Mouse (Mus musculus) retina, postnatal 1 day (tissue): ENCODE results near the gene Tmem259.
"Not testable (repeated sequence)": the region's sequence is repeated elsewhere in the genome, so short reads cannot be mapped to it uniquely, and the experiment has no call there.

ENCODE experiments used
- DNase-seq: peaks from one replicate; pipeline ENCODE4 v3.0.0-alpha.2; 2012

The Tmem259 gene

DNA sequence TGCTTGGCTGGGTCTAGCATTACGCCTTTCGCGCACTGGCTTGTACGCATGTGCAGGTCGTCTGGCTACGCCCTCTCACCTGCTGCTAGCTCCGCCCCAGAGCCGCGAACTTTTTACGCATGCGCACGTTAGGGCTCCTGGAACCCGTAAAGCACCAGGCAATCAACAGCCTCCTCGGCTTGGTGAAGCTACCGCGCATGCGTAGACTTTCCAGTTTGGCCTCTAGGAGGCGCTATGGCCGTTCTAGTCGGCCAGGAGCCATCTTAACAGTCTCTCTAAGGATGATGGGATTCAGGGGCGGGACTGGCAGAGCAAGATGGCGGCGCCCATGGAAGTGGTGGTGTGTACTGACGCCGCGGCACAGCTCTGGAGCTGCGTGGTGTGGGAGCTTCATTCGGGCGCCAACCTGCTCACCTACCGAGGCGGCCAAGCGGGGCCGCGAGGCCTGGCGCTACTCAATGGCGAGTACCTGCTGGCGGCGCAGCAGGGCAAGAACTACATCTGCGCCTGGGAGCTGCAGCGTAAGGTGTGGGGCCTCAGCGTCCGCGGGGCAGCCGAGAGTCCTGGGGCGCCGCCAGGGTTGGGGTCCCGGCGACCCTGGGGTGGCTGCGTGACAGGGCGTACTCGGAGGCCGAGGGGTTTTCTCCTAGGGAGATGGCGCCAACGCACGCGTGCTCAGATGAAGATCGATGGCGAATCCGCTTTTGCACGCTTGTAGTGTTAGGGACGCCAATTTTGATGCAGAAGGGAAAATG lies 24.1 kb downstream of the Tmem259 start, which contains the start of gene Wdr18:
Gene Wdr18, plus strand, starts transcription at position 306 of the 755 bp plus-strand sequence.
- DNase-seq = peak; percentile 100

DNA sequence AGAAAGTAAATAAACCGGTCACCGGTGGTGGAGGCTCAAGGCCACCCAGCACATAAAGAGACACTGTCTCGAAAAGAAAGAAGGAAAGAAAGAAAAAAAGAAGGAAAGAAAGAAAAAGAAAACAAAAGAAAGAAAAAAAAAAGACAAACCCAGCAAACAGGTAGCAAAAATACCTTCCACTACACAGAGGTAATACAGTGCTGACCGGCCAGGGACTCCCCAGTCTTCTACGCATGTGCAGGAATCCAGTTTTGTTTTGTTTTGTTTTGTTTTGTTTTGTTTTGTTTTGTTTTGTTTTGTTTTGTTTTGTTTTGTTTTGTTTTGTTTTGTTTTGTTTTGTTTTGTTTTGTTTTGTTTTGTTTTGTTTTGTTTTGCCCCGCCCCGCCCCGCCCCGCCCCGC lies 24.7 kb downstream of the Tmem259 start:
- not testable (repeated sequence) for DNase-seq

DNA sequence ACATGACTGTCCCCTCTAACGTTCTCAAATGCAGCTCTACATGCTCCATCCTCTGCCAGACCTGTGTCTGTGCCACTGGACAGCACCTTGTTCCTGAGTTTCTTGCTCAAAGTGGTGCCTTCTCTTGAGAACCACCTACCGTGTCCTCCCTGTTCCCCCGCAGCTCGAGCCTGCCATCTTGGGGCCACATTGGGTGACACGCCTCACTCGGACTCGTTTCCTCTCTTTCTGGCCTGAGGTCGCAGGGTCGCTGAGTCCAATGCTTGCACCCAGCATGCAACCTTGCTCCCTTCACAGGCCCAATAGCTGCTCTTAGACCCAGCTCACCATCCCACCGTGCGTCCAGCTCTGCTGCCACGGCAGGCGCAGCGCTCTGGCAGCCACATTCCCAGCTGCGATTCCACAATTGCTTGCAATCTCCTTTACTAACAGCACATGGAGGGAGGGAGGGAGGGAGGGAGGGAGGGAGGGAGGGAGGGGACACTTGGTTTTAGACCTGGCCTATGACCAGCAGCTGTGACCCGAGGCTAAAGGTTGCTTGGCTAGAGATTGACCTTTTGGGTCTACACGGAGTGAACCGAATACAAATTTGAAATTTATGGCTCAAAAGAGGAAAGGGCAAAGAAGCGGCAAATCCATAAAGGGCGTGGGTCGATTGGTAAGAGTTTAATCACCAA lies 25.9 kb downstream of the Tmem259 start:
- DNase-seq = peak; percentile 89

DNA sequence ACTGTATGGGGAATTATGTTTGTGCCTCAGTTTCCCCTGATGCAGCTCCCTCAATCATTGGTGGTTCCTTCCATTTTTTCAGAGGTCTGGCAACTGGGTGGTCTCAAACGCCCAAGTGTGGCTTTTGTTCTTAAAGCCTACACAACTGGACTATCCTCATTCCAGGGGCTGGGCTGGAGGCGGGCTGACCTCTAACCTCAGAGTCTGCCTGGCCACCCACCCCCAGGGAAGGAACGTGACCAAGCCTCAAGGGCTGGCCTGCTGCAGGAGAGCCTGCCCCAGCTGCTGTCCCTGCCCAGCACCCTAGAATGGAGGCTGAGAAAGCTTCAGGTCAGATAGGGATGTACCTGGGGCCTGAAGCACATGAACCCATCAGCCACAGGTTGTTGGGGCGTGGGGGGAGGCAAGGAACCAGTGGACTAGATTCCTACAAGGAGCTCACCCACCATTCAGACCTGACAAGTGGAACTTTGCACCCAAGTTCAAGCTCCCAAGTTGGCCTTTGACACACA lies 27.4 kb downstream of the Tmem259 start:
- no peak for DNase-seq

DNA sequence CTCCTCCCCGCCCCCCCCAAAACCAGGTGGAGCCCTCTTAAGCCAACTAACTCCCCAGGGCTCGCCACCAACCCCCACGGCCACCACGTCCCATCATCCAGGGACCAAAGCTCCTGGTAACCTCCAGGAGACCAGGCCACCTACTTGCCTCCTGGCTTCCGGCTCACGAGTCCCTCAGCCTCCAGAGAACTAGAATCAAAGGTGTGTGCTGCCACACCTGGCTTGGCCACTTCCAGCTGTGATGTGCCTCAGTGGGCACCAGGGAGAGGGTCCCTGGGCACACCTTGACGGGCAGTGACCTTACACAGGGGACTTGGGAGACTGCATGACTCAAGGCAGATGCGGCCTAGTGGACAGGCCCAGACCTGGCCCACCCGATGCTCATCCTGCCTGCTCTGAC lies 28.4 kb downstream of the Tmem259 start:
- DNase-seq = no peak

DNA sequence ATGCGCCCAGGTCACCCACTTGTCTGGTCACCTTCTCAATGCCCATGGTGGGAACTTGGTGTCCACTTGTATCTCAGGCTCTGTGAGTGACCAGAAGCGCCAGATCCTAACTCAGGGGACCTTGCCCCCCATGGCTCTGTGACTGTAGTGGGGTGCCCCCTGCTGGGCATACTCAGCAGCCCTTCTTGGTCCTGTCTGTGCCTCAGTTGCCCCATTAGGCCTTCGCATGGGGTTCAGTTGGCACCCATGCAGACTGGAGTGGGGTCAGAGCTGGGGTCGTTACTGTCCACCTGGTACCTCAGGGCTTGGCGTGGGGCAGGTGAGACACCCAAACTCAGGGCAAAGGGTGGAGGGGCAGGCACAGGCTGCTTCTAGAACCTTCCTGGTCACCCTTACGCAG lies 30.2 kb downstream of the Tmem259 start:
- DNase-seq = no peak

DNA sequence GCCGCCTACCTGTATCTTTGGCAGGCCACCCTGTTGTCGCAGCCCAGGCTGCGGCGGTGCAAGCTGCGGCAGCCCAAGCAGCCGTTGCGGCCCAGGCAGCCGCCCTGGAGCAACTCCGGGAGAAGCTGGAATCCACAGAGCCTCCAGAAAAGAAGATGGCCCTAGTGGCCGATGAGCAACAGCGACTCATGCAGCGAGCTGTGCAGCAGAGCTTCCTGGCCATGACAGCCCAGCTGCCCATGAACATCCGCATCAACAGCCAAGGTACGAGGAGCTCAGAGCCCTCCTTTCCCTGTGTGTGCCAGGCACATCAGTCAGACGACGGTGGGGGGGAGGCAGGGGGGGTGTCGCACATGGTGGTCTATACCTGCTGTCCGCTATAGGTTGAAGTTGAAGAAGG lies 33.5 kb downstream of the Tmem259 start:
- no peak for DNase-seq

DNA sequence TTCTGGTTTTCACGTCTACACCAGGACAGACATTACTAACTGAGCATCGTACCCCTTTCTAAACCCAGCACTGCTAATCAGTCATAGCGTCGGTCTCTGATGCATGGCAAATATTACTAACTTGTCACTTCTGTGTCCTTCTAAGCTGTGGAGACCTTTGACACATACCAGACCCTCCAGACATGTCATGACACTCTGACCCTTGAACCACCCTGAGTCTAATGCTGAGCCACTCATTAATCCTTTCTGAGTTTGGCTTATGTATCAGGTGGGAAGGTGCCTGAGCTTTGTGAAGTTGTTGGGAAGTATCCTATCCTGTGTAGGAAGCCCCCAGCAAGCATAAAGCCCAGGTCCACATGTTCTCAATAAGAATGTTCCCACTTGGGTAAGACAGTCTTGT lies 34.3 kb downstream of the Tmem259 start:
- DNase-seq = no peak

DNA sequence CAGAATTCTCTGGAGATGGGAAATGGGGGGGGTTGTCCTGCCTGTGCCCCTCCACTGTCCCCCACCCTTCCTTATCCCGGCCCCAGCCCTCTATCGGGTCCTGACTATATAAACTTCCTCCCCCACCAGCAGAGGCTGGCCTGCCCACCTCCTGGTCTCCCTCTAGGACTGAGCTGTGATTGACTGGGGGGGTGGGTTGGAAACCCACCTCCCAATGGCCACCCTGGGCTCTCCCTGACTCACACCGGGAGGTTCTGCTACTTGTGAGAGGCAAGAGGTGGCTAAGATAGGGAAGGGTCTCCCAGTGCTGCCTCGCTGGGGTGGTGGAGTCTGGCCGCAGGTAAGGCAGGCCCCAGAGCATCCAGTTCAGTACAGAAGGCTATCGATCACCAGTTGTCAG lies 36.6 kb downstream of the Tmem259 start:
- DNase-seq = no peak

DNA sequence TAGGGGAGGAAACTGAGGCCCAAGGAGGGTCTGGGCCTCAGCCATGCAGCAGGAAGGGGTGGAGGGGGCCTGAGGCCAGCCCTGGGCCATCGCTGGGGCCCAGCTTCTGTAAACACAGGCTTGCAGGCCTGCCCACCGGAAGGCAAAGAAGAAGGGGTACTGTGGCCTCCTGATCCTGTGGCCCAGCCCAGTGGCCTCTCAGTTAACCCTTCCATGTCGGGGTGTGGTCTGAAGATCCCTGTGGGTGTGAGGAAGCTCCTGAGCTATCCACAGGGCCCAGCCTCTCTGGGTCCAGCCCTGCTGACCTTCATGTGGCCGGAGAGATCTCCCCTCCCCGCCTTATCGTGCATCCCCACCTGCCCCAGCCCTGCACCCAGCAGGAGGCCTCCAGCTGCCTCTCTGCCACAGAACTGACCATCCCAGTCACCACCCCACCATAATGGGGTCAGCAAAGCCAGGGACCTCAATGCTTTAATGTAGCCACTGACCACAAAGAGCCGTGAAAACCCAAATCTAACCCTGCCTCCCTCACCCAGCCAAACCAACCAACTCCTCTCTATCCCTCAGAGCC lies 37.3 kb downstream of the Tmem259 start:
- peak; percentile 68 for DNase-seq

DNA sequence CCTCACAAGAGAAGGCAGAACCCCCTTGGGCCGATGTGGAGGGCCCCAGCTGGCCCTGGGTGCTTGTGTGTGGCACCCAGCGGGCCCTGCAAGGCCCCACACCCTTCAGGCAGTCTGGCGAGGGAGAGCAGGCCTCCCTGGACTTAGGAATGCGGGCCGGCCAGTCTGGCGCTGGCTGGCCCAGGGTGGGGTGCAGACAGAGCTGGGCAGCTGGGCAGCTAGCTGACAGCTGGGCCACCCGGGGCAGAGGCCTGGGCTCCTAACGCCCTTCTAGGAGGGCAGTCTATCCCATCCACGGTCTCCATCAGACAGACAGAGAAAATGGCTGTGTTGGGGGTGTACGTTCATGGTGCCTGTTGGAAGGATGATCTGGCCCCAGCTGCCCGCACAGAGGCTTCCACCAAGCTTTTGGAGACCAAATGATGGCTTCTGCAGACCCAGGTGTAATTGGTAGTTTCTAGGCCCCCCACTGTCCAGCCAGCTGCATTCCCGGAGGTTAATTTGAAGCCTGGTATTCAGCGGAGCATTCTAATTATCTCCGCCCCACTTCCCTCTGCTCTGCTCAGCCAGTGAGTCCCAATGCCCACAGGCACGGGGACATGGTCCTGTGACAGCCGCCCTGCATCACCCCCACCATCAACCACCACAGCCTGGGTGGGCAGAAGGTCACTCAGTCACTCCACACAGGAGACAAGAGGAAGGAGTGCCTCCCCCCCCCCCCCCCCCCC lies 38.5 kb downstream of the Tmem259 start:
- DNase-seq = peak; percentile 96

DNA sequence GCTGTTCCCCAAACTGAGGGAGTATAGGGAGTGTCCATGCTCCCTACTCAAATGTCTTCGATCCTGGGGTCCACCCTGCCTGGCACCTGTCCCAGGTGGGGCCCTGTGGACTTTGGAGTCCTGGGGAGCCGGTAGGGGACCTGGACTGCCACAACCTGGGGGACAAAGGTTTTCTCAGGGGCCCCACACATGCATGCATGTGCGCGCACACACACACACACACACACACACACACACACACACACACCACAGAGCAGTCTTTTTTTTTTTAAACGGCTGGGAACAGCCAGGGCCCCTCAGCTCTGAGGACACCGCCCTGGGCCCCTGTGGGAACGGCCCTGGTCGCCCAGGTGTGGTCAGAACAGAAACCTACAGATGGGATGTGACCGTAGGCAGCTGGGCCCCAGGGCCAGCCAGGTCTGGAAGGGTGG lies 40.6 kb downstream of the Tmem259 start:
- DNase-seq = no peak

DNA sequence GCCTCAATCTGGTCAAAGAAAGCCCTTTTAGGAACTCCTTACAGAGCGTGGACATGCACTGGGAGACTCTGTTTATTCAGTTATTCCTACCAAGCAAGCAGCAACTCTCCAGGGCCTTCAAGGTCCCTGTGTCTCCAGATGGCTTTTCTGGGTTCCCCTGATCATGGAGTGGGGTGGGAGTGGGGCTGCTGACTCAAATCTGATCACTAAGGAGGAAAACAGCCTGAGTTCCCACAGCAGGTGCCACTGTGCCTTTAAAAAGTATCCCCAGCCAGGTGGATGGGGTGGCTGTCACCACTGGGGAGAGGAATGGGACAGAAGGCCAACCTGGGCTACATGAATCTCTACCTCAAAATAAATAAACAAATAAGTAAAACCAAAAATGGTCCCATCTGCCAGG lies 41.1 kb downstream of the Tmem259 start:
- DNase-seq = no peak

DNA sequence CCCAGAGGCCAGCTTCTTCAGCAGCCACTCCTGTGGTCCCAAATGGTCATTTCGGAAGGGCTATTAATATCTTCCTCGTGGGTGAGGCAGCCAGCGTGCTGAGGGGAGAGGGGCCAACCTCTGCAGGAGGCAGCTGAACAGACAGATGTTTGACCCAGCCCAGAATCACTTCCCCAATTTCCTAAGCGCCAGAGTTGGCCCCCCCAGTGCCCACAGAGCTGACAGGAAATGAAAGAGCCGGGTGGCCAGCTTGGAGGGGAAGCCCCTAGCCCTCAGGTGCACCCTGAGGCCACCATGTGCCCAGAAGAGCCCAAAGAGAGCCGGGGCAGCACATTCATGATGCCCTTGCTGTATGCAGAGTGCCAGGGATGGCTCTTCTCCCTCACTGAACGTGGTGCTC lies 43.4 kb downstream of the Tmem259 start:
- no peak for DNase-seq

DNA sequence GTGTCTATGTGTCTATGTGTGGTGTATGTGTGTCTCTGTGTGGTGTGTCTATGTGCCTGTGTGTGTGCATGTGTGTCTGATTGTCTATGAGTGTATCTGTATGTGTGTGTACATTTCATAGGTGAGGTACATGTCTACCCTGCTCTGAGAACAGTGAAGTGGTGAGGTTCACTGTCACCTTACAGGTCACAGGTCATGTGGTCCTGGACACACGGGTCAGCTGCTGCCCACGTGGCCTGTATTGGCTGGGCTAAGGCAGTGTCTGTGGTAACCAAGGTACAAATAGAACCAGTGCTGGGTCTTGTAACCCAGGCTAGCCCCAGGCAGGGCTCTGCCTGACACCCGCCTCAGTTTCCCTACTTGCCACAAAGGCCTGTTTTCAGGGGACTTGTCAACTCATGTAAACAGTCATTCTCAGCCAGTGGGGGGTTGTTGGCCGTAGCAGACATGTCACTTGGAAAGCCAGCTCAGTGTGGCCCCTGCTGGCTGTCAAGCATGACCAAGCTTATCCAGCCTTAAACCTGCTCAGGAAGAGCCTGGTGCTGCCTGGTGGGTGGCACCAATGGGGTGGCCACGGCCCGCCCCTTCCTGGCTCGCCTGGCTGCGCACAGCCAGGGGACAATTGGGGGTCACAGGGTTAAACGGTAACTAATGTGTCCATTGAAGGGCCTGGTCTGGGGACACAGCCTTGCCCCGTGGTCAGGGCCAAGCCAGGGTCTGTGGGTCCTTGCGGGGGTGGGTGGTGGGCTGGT lies 46.2 kb downstream of the Tmem259 start:
- no peak for DNase-seq

DNA sequence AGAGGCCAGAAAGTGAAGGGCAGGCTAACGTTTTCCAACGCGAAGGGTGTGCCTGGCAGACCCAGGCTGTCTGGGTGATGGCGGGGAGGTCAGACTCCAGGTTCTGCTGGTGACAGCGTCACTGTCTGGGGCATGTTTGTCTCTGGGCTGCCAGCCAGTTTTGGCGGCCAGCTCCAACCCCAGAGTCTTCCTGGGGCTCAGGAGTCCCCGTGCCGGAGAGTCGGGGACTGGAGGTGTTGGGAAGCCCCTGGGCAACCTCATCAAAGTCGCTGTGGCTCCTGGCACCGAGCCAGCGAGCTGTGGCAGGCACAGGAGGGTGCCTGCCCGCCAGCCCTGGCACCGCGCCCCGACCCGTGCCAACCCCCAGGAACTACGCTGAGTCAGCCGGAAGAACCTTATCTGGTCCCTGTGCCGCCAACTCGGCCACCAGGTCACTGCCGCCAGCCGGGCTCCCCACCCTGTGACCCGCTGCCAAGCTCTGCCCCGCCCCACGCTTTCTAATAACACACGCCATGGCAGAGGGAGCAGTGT lies 47.2 kb downstream of the Tmem259 start:
- peak; percentile 83 for DNase-seq

DNA sequence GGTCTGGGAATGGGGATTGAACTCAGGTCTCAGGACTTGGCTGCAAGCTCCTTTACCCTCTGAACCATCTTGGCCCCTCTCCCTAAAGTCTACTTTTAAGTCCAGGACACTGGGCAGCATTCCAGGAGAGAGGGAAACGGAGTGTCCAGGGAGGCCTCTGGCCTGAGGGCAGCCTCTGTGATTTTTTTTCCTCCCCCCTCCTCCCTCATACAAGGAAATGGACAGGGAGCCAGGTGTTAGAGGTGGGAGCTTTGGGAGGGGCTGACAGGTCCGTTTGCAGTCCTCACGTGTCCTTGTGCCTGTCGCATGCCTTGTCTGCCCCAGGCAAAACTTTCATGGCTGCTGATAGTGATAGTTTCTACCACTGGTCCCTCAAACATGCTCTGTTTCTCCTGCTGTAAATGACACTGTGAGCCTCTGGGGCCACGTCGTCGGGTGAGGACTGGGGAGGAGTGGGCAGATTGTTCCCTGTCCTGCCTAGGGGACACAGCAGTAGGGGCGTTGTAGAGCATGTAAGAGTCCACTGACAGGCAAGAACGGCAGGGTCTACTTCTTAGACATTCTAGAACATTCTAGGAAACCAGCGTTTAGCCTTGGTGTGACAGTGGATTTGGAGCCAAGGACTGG lies 47.7 kb downstream of the Tmem259 start:
- no peak for DNase-seq

DNA sequence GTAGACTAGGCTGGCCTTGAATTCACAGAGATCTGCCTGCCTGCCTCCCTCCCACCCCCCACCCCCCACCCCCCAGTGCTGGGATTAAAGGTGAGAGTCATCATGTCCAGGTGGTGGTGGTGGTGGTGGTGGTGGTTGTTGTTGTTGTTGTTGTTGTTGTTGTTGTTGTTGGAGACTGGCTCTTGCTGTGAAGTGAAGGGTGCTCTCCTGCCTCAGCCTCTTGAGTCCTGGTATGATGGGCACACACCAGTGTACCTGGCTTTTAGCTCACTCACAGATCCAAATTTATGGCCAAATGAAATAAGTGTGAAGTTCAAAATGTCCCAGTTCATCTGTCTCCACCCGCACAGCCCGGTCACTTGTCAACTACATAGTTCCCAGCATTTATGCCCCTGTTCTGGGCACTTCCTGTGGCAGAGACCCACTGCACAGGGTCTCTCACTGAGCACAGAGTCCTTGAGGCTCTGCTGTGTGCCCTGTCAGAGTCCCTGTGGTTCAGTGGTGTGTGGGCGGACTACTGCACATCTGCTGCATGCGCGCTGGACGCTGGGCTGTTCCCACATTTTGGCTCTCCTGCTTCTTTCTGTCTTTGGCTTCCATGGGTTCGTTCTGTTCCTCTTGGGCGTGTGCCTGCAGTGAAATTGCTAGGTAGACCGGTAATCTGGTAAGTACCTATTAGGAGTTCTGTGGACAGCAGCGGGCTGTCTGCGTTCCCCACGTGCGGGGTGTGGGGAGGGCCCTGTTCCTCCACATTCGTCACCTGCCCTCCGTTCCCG lies 49.1 kb downstream of the Tmem259 start:
- DNase-seq = no peak

DNA sequence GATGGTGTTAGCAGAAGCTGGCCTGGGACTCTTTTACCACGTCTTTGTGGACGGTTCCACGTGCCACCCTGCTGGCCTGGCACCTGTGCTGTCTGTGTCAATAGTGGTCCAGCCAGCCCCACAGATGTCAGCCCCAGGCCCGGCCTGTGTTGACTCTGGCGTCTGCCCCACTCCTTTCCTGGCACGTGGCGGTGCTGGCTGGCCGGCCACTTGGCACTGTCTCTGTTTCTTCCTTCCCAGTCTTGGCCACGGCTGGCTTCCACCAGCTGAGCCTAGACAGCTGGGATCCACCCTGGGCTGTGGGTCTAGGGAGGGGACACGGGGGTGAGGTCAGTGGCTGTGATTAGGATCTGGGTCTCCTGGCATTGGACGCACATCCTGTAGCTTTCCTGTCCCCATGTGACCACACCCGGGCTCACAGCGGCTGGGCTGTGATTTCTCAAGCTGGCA lies 49.8 kb downstream of the Tmem259 start:
- DNase-seq = no peak

DNA sequence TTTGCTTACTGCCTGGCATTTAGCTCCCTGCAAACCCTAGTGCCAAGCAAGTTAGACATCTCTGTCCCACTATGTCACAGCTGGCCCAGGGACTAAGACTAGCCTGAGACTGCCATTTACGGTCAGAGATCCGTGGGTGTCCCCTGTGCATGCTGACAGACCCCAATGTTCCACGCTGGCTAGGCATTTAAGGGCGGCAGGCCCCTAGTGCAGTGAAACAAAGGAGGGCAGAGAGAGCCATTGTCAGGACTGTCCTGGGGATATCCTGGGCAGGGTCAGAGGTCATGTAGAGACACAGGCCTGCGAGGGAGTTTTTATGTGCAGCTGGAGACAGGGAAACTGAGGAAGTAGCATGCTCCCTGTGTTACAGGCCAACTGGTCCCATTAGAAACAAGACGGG lies 50.3 kb downstream of the Tmem259 start:
- no peak for DNase-seq

DNA sequence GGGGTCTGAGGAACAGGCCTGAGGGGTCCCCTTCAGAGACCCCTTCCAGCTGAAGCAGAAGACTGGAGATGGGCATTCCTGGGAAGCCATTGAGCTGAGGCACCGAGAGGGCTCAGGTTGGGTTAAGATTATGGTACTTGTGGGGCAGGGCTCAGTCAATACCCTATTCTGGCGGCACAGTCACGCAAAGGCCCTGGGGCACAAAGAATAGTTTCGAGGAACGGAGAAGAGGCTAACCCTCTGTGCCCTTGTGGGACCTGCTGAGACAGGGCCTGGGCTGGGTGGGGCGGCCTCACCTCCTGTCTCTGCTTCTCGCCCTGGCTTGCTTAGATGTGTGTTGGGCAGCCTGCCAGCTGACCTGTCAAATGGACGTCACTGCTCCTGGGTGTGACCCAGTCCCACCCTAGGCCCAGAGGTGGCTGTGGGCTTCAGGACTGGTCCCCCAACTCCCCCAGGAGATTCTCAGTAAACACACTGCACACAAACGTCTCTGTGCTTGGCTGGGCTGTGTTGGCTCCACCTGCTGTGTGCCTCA lies 50.9 kb downstream of the Tmem259 start:
- DNase-seq = no peak
